Mouse (Mus musculus): Measurements from ENCODE around the gene Vwa5b1.

GRCm38 (mm10) chr4:138574800-138575606 is 60.7 kb downstream of the Vwa5b1 start:
- TF ChIP-seq POLR2A (IDR thresholded peaks at IDR 0.05; ENCODE audit: control insufficient read depth in 1 of 2, insufficient read depth in 1 of 2, low read depth in 1 of 2, low read length in 2 of 2, poor library complexity in 1 of 2) (no peak), TAL1 (IDR thresholded peaks at IDR 0.05; ENCODE audit: low read length) (no peak), MYC (IDR thresholded peaks at IDR 0.05; ENCODE audit: low read depth, low read length) (no peak), ZNF384 (IDR thresholded peaks at IDR 0.05; ENCODE audit: low read depth, low read length) (no peak), CTCF (IDR thresholded peaks at IDR 0.05 in 2 of 3, conservative IDR thresholded peaks at IDR 0.05 in 1 of 3; ENCODE audit: control insufficient read depth in 1 of 3, insufficient read depth in 1 of 3, low read depth in 2 of 3, low read length in 3 of 3, poor library complexity in 1 of 3, severe bottlenecking in 1 of 3) (no peak), EP300 (IDR thresholded peaks at IDR 0.05; ENCODE audit: low read depth in 1 of 2, low read length in 2 of 2) (no peak), RAD21 (IDR thresholded peaks at IDR 0.05; ENCODE audit: low read depth, low read length) (no peak), KAT2A (conservative IDR thresholded peaks at IDR 0.05; ENCODE audit: low read depth, low read length) (no peak), RCOR1 (IDR thresholded peaks at IDR 0.05; ENCODE audit: low read depth, low read length) (no peak), SIN3A (IDR thresholded peaks at IDR 0.05; ENCODE audit: low read length) (no peak), ZC3H11A (IDR thresholded peaks at IDR 0.05; ENCODE audit: low read depth, low read length) (no peak), USF1 (IDR thresholded peaks at IDR 0.05; ENCODE audit: low read depth, low read length) (no peak), GATA1 (IDR thresholded peaks at IDR 0.05; ENCODE audit: low read depth, low read length) (no peak)

Measured in MEL (cell line).